Mouse (Mus musculus): ENCODE data around the gene Hadh. TPM values are rescaled to one million over a fixed set of nuclear protein-coding genes. Genes with fewer than 3 reads are reported as not detected.

The Hadh gene
- polyA plus RNA-seq, 1 experiment = 18.2 TPM

- 86% methylated on average over 7 of the region's 7 CpGs for WGBS
- DNase-seq (ENCODE audit: low read depth in 1 of 2, low spot score in 2 of 2) = no peak
Measured at GRCm38 (mm10) chr3:131212200-131212599, 59.7 kb downstream of the Hadh start.

GRCm38 (mm10) chr3:131208265-131208891 lies 63.5 kb downstream of the Hadh start:
- Histone ChIP-seq H3K36me3 (ENCODE audit: control insufficient read depth, insufficient read depth, low read length) (0 out of 2 replicates have a peak, but pooled peaks cover 3% of the 10 kb centered on the region), H3K4me1 (ENCODE audit: control insufficient read depth, insufficient read depth, insufficient read length) (peaks cover 4% of the 10 kb centered on the region; the same call in 1 of the 2 replicates), H3K4me3 (ENCODE audit: extremely low read depth, insufficient read depth, insufficient read length) (no peak overlapping the region), H3K27me3 (ENCODE audit: control insufficient read depth, insufficient read depth, low read length) (no peaks in the 10 kb centered on the region), H3K27ac (ENCODE audit: insufficient read depth, low read length) (peak overlapping the region; percentile 68)
- DNase-seq (ENCODE audit: low read depth in 1 of 2, low spot score in 2 of 2) = peak; percentile 64 to 77
- WGBS = 11% methylated on average over 13 of the region's 13 CpGs
- TF ChIP-seq CTCF (IDR thresholded peaks at IDR 0.05; ENCODE audit: extremely low read depth, insufficient read depth, insufficient read length, insufficient replicate concordance) = no peak
- TF ChIP-seq POLR2A (IDR thresholded peaks at IDR 0.05; ENCODE audit: low read depth, low read length) = no peak

More at GRCm38 (mm10) chr3:131212200-131212599, 59.7 kb downstream of the Hadh start:
- no peak overlapping the region for H3K27ac ChIP-seq (ENCODE audit: insufficient read depth, low read length)
- H3K4me1 ChIP-seq (ENCODE audit: control insufficient read depth, insufficient read depth, insufficient read length) = peaks cover 4% of the 10 kb centered on the region; the same call in 1 of the 2 replicates
- no peak overlapping the region for H3K4me3 ChIP-seq (ENCODE audit: extremely low read depth, insufficient read depth, insufficient read length)
- no peaks in the 10 kb centered on the region for H3K27me3 ChIP-seq (ENCODE audit: control insufficient read depth, insufficient read depth, low read length)
- TF ChIP-seq CTCF (IDR thresholded peaks at IDR 0.05; ENCODE audit: extremely low read depth, insufficient read depth, insufficient read length, insufficient replicate concordance) = no peak
- TF ChIP-seq POLR2A (IDR thresholded peaks at IDR 0.05; ENCODE audit: low read depth, low read length) = no peak
- H3K36me3 ChIP-seq (ENCODE audit: control insufficient read depth, insufficient read depth, low read length) = no peaks in the 10 kb centered on the region

GRCm38 (mm10) chr3:131207846-131208245 lies 64.1 kb downstream of the Hadh start:
- WGBS = 45% methylated on average over 5 of the region's 5 CpGs
- Histone ChIP-seq H3K36me3 (ENCODE audit: control insufficient read depth, insufficient read depth, low read length) (0 out of 2 replicates have a peak, but pooled peaks cover 3% of the 10 kb centered on the region), H3K27ac (ENCODE audit: insufficient read depth, low read length) (peak overlapping the region; percentile 68), H3K4me3 (ENCODE audit: extremely low read depth, insufficient read depth, insufficient read length) (no peak overlapping the region), H3K27me3 (ENCODE audit: control insufficient read depth, insufficient read depth, low read length) (no peaks in the 10 kb centered on the region), H3K4me1 (ENCODE audit: control insufficient read depth, insufficient read depth, insufficient read length) (peaks cover 4% of the 10 kb centered on the region; the same call in 1 of the 2 replicates)
- DNase-seq (ENCODE audit: low read depth in 1 of 2, low spot score in 2 of 2) = no peak
- TF ChIP-seq POLR2A (IDR thresholded peaks at IDR 0.05; ENCODE audit: low read depth, low read length) (no peak), CTCF (IDR thresholded peaks at IDR 0.05; ENCODE audit: extremely low read depth, insufficient read depth, insufficient read length, insufficient replicate concordance) (no peak)

GRCm38 (mm10) chr3:131202311-131202710 lies 69.6 kb downstream of the Hadh start:
- TF ChIP-seq CTCF (IDR thresholded peaks at IDR 0.05; ENCODE audit: extremely low read depth, insufficient read depth, insufficient read length, insufficient replicate concordance) (no peak), POLR2A (IDR thresholded peaks at IDR 0.05; ENCODE audit: low read depth, low read length) (no peak)
- Histone ChIP-seq H3K4me3 (ENCODE audit: extremely low read depth, insufficient read depth, insufficient read length) (no peak overlapping the region), H3K36me3 (ENCODE audit: control insufficient read depth, insufficient read depth, low read length) (0 out of 2 replicates have a peak, but pooled peaks cover 3% of the 10 kb centered on the region), H3K4me1 (ENCODE audit: control insufficient read depth, insufficient read depth, insufficient read length) (no peaks in the 10 kb centered on the region), H3K27ac (ENCODE audit: insufficient read depth, low read length) (no peak overlapping the region; the same call in 1 of the 2 replicates), H3K27me3 (ENCODE audit: control insufficient read depth, insufficient read depth, low read length) (no peaks in the 10 kb centered on the region)
- WGBS = 92% methylated on average over 7 of the region's 7 CpGs
- no peak for DNase-seq (ENCODE audit: low read depth in 1 of 2, low spot score in 2 of 2)

- Histone ChIP-seq H3K36me3 (ENCODE audit: control insufficient read depth, insufficient read depth, low read length) (0 out of 2 replicates have a peak, but pooled peaks cover 3% of the 10 kb centered on the region), H3K4me1 (ENCODE audit: control insufficient read depth, insufficient read depth, insufficient read length) (no peaks in the 10 kb centered on the region), H3K4me3 (ENCODE audit: extremely low read depth, insufficient read depth, insufficient read length) (peak overlapping the region; percentile 11), H3K27ac (ENCODE audit: insufficient read depth, low read length) (peak overlapping the region; percentile 66), H3K27me3 (ENCODE audit: control insufficient read depth, insufficient read depth, low read length) (no peaks in the 10 kb centered on the region)
- DNase-seq (ENCODE audit: low read depth in 1 of 2, low spot score in 2 of 2) = no peak
- 80% methylated on average over 20 of the region's 20 CpGs for WGBS
- no peak for TF ChIP-seq CTCF (IDR thresholded peaks at IDR 0.05; ENCODE audit: extremely low read depth, insufficient read depth, insufficient read length, insufficient replicate concordance)
- TF ChIP-seq POLR2A (IDR thresholded peaks at IDR 0.05; ENCODE audit: low read depth, low read length) = no peak; the same call in 1 of the 2 replicates
Measured at GRCm38 (mm10) chr3:131199590-131200288, 72.2 kb downstream of the Hadh start.

- TF ChIP-seq CTCF (IDR thresholded peaks at IDR 0.05; ENCODE audit: extremely low read depth, insufficient read depth, insufficient read length, insufficient replicate concordance) (no peak), POLR2A (IDR thresholded peaks at IDR 0.05; ENCODE audit: low read depth, low read length) (no peak)
- peaks cover 4% of the 10 kb centered on the region for H3K36me3 ChIP-seq (ENCODE audit: control insufficient read depth, insufficient read depth, low read length)
- H3K27ac ChIP-seq (ENCODE audit: insufficient read depth, low read length) = no peak overlapping the region
- no peak for DNase-seq (ENCODE audit: low read depth in 1 of 2, low spot score in 2 of 2)
- no peak overlapping the region for H3K4me3 ChIP-seq (ENCODE audit: extremely low read depth, insufficient read depth, insufficient read length)
- H3K4me1 ChIP-seq (ENCODE audit: control insufficient read depth, insufficient read depth, insufficient read length) = no peaks in the 10 kb centered on the region
- H3K27me3 ChIP-seq (ENCODE audit: control insufficient read depth, insufficient read depth, low read length) = no peaks in the 10 kb centered on the region
- 88% methylated on average over 3 of the region's 3 CpGs for WGBS
Measured at GRCm38 (mm10) chr3:131198991-131199390, 72.9 kb downstream of the Hadh start.

Measured in spleen, adult 2 months (tissue).